Mouse (Mus musculus): ENCODE measurements around the gene Nfib. TPM values are rescaled to one million over a fixed set of nuclear protein-coding genes. Genes with fewer than 3 reads are reported as not detected.

Gene Nfib
- polyA plus RNA-seq, 1 experiment from 2014 or later: 13.5 TPM

GRCm38 (mm10) chr4:82391726-82392472 lies 313.7 kb downstream of the Nfib start:
- no peaks in the 10 kb centered on the region for H3K27me3 ChIP-seq (replicated peaks; ENCODE audit: control insufficient read depth, insufficient read depth, low read length)
- no peak for ATAC-seq
- no peaks in the 10 kb centered on the region for H3K9me3 ChIP-seq (ENCODE audit: control insufficient read depth)
- no peak overlapping the region for H3K4me3 ChIP-seq (ENCODE audit: low read depth, low read length)
- H3K9ac ChIP-seq (ENCODE audit: low read depth, low read length): no peak overlapping the region
- H3K4me1 ChIP-seq (replicated peaks; ENCODE audit: control insufficient read depth, insufficient read depth, low read length): peaks cover 3% of the 10 kb centered on the region; the same call in 1 of the 2 replicates
- 68% methylated on average over 6 of the region's 6 CpGs for WGBS
- H3K4me2 ChIP-seq (replicated peaks; ENCODE audit: low read depth): 0 out of 2 replicates have a peak overlapping the region, but pooled peaks have one; percentile 0
- H3K27ac ChIP-seq (ENCODE audit: low read depth, low read length): no peak overlapping the region
- no peak for TF ChIP-seq CTCF (IDR thresholded peaks at IDR 0.05; ENCODE audit: low read depth)
- H3K36me3 ChIP-seq (ENCODE audit: control insufficient read depth, insufficient read depth): no peaks in the 10 kb centered on the region

- Histone ChIP-seq H3K27me3 (replicated peaks; ENCODE audit: control insufficient read depth, insufficient read depth, low read length) (no peaks in the 10 kb centered on the region), H3K27ac (ENCODE audit: low read depth, low read length) (no peak overlapping the region), H3K4me3 (ENCODE audit: low read depth, low read length) (no peak overlapping the region), H3K4me2 (replicated peaks; ENCODE audit: low read depth) (no peak overlapping the region), H3K9me3 (ENCODE audit: control insufficient read depth) (no peaks in the 10 kb centered on the region), H3K9ac (ENCODE audit: low read depth, low read length) (no peak overlapping the region), H3K4me1 (replicated peaks; ENCODE audit: control insufficient read depth, insufficient read depth, low read length) (peaks cover 7% of the 10 kb centered on the region), H3K36me3 (ENCODE audit: control insufficient read depth, insufficient read depth) (no peaks in the 10 kb centered on the region)
- WGBS: 51% methylated on average over 2 of the region's 2 CpGs
- TF ChIP-seq CTCF (IDR thresholded peaks at IDR 0.05; ENCODE audit: low read depth): no peak
- no peak for ATAC-seq
Observed at GRCm38 (mm10) chr4:82390545-82390944, 315.0 kb downstream of the Nfib start.

DNA sequence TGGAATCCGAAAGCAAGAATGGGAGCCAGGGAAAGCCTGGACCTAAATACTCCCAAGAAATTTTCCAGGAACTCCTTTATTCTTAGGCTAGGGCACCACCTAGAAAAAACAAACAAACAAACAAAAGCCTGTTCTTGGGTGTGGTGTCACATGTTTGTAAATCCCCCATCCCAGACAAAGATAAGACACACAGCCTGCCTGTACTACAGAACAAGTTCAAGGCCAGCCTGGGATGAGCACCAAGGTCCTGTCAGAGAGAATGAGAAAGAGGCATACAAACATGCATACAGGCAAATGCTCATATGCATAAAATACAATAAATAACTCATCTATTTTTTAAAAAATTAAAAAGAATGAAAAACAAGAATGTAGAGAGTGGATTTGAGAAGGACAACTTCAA lies 315.7 kb downstream of the Nfib start:
- Histone ChIP-seq H3K4me3 (ENCODE audit: low read depth, low read length) (no peak overlapping the region), H3K36me3 (ENCODE audit: control insufficient read depth, insufficient read depth) (no peaks in the 10 kb centered on the region), H3K9ac (ENCODE audit: low read depth, low read length) (no peak overlapping the region), H3K9me3 (ENCODE audit: control insufficient read depth) (no peaks in the 10 kb centered on the region), H3K27me3 (replicated peaks; ENCODE audit: control insufficient read depth, insufficient read depth, low read length) (no peaks in the 10 kb centered on the region), H3K4me2 (replicated peaks; ENCODE audit: low read depth) (no peak overlapping the region), H3K4me1 (replicated peaks; ENCODE audit: control insufficient read depth, insufficient read depth, low read length) (peaks cover 12% of the 10 kb centered on the region), H3K27ac (ENCODE audit: low read depth, low read length) (no peak overlapping the region)
- TF ChIP-seq CTCF (IDR thresholded peaks at IDR 0.05; ENCODE audit: low read depth): no peak
- no peak for ATAC-seq
- 100% methylated on average over 1 of the region's 1 CpGs for WGBS

- WGBS: 75% methylated on average over 4 of the region's 4 CpGs
- no peak overlapping the region for H3K9ac ChIP-seq (ENCODE audit: low read depth, low read length)
Observed at GRCm38 (mm10) chr4:82387620-82388019, 317.9 kb downstream of the Nfib start.

DNA sequence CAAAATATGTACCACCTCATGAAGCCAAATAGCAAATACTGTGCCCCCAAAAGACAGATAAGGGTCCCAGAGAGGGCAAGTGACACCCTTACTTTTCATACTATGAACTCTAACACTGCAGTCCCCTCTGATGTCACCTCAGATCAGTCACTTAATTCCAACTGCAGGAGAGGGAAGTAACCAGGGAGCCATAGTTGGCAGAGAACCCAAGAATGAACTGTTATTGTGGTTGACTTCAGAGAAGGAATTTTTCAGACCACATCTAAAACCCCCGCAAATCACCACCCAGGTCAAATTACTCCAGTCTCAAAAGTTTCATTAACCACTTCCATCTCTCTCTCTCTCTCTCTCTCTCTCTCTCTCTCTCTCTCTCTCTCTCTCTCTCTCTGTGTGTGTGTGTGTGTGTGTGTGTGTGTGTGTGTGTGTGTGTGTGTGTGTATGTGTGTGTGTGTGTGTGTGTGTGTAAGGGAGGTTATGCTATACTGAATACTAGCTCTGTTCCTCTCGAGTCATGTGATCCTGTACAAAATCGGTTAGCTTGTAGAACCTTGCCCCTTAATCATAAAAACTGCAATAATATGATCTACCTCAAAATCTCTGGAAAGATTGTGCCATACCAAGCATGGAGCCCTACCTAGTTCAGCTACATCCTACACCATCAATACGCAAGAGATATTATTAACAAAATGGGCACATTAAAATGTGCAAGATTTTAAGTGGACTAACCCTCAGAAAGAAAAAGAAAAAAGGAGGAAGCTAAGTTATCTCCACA lies 319.1 kb downstream of the Nfib start:
- H3K9me3 ChIP-seq (ENCODE audit: control insufficient read depth): no peaks in the 10 kb centered on the region
- peaks cover 9% of the 10 kb centered on the region; the same call in 1 of the 2 replicates for H3K4me1 ChIP-seq (replicated peaks; ENCODE audit: control insufficient read depth, insufficient read depth, low read length)
- 43% methylated on average over 4 of the region's 4 CpGs for WGBS
- no peak overlapping the region for H3K4me2 ChIP-seq (replicated peaks; ENCODE audit: low read depth)
- peak; percentile 74 for ATAC-seq
- H3K4me3 ChIP-seq (ENCODE audit: low read depth, low read length): no peak overlapping the region
- H3K27ac ChIP-seq (ENCODE audit: low read depth, low read length): peak overlapping the region; percentile 74
- H3K36me3 ChIP-seq (ENCODE audit: control insufficient read depth, insufficient read depth): no peaks in the 10 kb centered on the region; the same call in 1 of the 2 replicates
- H3K9ac ChIP-seq (ENCODE audit: low read depth, low read length): no peak overlapping the region
- TF ChIP-seq CTCF (IDR thresholded peaks at IDR 0.05; ENCODE audit: low read depth): no peak
- H3K27me3 ChIP-seq (replicated peaks; ENCODE audit: control insufficient read depth, insufficient read depth, low read length): no peaks in the 10 kb centered on the region

More at GRCm38 (mm10) chr4:82387620-82388019, 317.9 kb downstream of the Nfib start:
- Histone ChIP-seq H3K4me2 (replicated peaks; ENCODE audit: low read depth) (no peak overlapping the region), H3K9me3 (ENCODE audit: control insufficient read depth) (no peaks in the 10 kb centered on the region), H3K4me1 (replicated peaks; ENCODE audit: control insufficient read depth, insufficient read depth, low read length) (peaks cover 12% of the 10 kb centered on the region), H3K4me3 (ENCODE audit: low read depth, low read length) (no peak overlapping the region), H3K27ac (ENCODE audit: low read depth, low read length) (no peak overlapping the region), H3K36me3 (ENCODE audit: control insufficient read depth, insufficient read depth) (no peaks in the 10 kb centered on the region; the same call in 1 of the 2 replicates), H3K27me3 (replicated peaks; ENCODE audit: control insufficient read depth, insufficient read depth, low read length) (no peaks in the 10 kb centered on the region)
- ATAC-seq: no peak
- TF ChIP-seq CTCF (IDR thresholded peaks at IDR 0.05; ENCODE audit: low read depth): no peak

DNA sequence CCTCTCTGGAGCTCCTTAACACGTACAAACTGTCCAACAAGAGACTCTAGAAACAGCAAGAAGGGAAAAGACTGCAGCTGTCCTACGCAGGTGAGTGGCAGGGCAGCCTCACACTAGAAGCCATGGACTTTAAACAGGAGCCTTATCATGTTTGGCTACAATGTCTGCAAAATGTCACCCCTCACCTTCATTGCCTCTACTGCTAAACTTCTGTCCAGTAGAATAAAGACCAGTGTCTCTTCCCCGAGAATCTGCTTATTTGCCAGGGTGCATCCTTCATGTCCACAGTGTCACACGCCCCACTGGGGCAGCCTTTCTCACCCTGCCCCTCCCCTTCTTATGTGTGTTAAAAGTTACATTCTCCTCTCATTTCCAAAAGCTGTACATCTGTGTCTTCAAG lies 319.9 kb downstream of the Nfib start:
- Histone ChIP-seq H3K4me1 (replicated peaks; ENCODE audit: control insufficient read depth, insufficient read depth, low read length) (peaks cover 12% of the 10 kb centered on the region; the same call in 1 of the 2 replicates), H3K9me3 (ENCODE audit: control insufficient read depth) (no peaks in the 10 kb centered on the region), H3K4me3 (ENCODE audit: low read depth, low read length) (no peak overlapping the region), H3K9ac (ENCODE audit: low read depth, low read length) (no peak overlapping the region), H3K27me3 (replicated peaks; ENCODE audit: control insufficient read depth, insufficient read depth, low read length) (no peaks in the 10 kb centered on the region), H3K4me2 (replicated peaks; ENCODE audit: low read depth) (peak overlapping the region; percentile 32; the same call in 1 of the 2 replicates), H3K27ac (ENCODE audit: low read depth, low read length) (peak overlapping the region; percentile 74), H3K36me3 (ENCODE audit: control insufficient read depth, insufficient read depth) (no peaks in the 10 kb centered on the region; the same call in 1 of the 2 replicates)
- no peak for TF ChIP-seq CTCF (IDR thresholded peaks at IDR 0.05; ENCODE audit: low read depth)
- ATAC-seq: peak; percentile 49; the same call in 1 of the 2 replicates
- WGBS: 36% methylated on average over 4 of the region's 4 CpGs

All from intestine, postnatal 0 days (tissue).